Mouse (Mus musculus) intestine, embryonic 16.5 days (tissue): ENCODE data around the gene Eefsec. TPM values are rescaled to one million over a fixed set of nuclear protein-coding genes. Genes with fewer than 3 reads are reported as not detected.

Source experiments
- ATAC-seq: fragments of 200-750 bp; cut with Nextera tagmentation; 2 replicates; pipeline ENCODE4 v1.8.0; 2017; ENCODE audit warnings: moderate TSS enrichment, moderate library complexity
- H3K27ac ChIP-seq: fragments of 300-500 bp; sonication (generic); 2 replicates; pipeline ENCODE4 v1.5.1; 2014; ENCODE audit warnings: mild to moderate bottlenecking, low read length
- H3K27me3 ChIP-seq: fragments of 300-500 bp; sonication (generic); replicated peaks from 2 replicates; pipeline ENCODE4 v1.6.1; 2014; ENCODE audit warnings: low read length, control low read depth, mixed read lengths; ENCODE audit not compliant: control insufficient read depth, insufficient read depth
- H3K36me3 ChIP-seq: fragments of 300-500 bp; sonication (generic); 2 replicates; pipeline ENCODE4 v1.6.1; 2014; ENCODE audit warnings: low read length, control low read depth; ENCODE audit not compliant: control insufficient read depth, insufficient read depth
- H3K4me1 ChIP-seq: fragments of 300-500 bp; sonication (generic); 2 replicates; pipeline ENCODE4 v1.6.1; 2014; ENCODE audit warnings: low read length, control low read depth, mixed read lengths; ENCODE audit not compliant: control insufficient read depth, insufficient read depth
- H3K4me2 ChIP-seq: fragments of 300-500 bp; sonication (generic); 2 replicates; pipeline ENCODE4 v1.6.1; 2014; ENCODE audit warnings: low read depth, low read length, control low read depth
- H3K4me3 ChIP-seq: fragments of 300-500 bp; sonication (generic); 2 replicates; pipeline ENCODE4 v1.5.1; 2014; ENCODE audit warnings: mild to moderate bottlenecking, low read length
- H3K9ac ChIP-seq: fragments of 300-500 bp; sonication (generic); 2 replicates; pipeline ENCODE4 v1.6.1; 2014; ENCODE audit warnings: low read depth, low read length
- H3K9me3 ChIP-seq: fragments of 300-500 bp; sonication (generic); 2 replicates; pipeline ENCODE4 v1.6.1; 2016; ENCODE audit warnings: low read length, control low read depth; ENCODE audit not compliant: control insufficient read depth
- WGBS: fragments of 180-500 bp; shearing (Covaris S2); extraction: QIAGEN DNeasy Blood & Tissue Kit; methylation state at CpG from one replicate; pipeline ENCODE4 v1.1.7; 2014; 5-methylcytosine and 5-hydroxymethylcytosine counted together
- polyA plus RNA-seq: library from polyadenylated mRNA; unstranded; fragments of >200 nt; fragmentation: Nextera tagmentation; extraction: Ambion mirVana; gene quantifications from 2 replicates; pipeline ENCODE4 v1.2.1, GENCODE M21; 2015

Gene Eefsec
- polyA plus RNA-seq, 1 experiment from 2014 or later, result 34.4 TPM

- 0 out of 2 replicates have a peak, but pooled peaks cover 5% of the 10 kb centered on the region for H3K4me1 ChIP-seq
- ATAC-seq, result peak; percentile 92
Measured at GRCm38 (mm10) chr6:88358210-88358609, 88.1 kb downstream of the Eefsec start.

DNA sequence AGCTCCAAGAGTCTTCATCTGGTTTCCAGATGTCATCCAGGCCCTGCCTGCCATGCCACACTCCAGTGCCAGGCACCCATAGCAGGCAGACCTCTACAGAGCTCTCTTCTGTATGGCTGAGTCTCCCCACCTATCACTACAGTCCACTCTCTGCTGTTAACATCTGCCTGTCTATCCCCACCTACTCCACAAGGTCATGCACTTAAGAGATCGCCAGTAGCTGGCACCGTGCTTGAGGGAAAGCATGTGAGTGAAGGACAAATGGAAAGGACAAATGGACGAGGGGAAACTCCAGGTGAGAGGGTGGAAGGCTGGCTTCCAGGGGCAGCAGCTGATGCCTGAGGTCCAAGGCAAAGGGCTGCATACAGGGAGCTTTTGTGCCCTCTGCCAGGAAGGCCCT, 90.5 kb downstream of the Eefsec start:
- H3K36me3 ChIP-seq, result 0 out of 2 replicates have a peak, but pooled peaks cover 3% of the 10 kb centered on the region
- H3K4me2 ChIP-seq, result no peak overlapping the region
- H3K27ac ChIP-seq, result no peak overlapping the region
- no peak for ATAC-seq
- no peak overlapping the region for H3K9ac ChIP-seq
- 0 out of 2 replicates have a peak, but pooled peaks cover 5% of the 10 kb centered on the region for H3K4me1 ChIP-seq
- H3K27me3 ChIP-seq, result no peaks in the 10 kb centered on the region
- H3K9me3 ChIP-seq, result no peaks in the 10 kb centered on the region
- H3K4me3 ChIP-seq, result no peak overlapping the region
- 74% methylated on average over 3 of the region's 3 CpGs for WGBS

More at GRCm38 (mm10) chr6:88358210-88358609, 88.1 kb downstream of the Eefsec start:
- Histone ChIP-seq H3K4me3 (no peak overlapping the region), H3K36me3 (0 out of 2 replicates have a peak, but pooled peaks cover 3% of the 10 kb centered on the region), H3K27ac (no peak overlapping the region), H3K4me2 (no peak overlapping the region), H3K27me3 (no peaks in the 10 kb centered on the region), H3K9ac (no peak overlapping the region), H3K9me3 (no peaks in the 10 kb centered on the region)

GRCm38 (mm10) chr6:88352541-88352940, 93.8 kb downstream of the Eefsec start:
- H3K4me2 ChIP-seq, result no peak overlapping the region
- no peak overlapping the region for H3K9ac ChIP-seq
- H3K27ac ChIP-seq, result no peak overlapping the region
- no peak for ATAC-seq
- 60% methylated on average over 4 of the region's 4 CpGs for WGBS
- H3K4me1 ChIP-seq, result no peaks in the 10 kb centered on the region
- peaks cover 3% of the 10 kb centered on the region; the same call in 1 of the 2 replicates for H3K36me3 ChIP-seq
- H3K27me3 ChIP-seq, result no peaks in the 10 kb centered on the region
- H3K4me3 ChIP-seq, result no peak overlapping the region
- no peaks in the 10 kb centered on the region for H3K9me3 ChIP-seq

DNA sequence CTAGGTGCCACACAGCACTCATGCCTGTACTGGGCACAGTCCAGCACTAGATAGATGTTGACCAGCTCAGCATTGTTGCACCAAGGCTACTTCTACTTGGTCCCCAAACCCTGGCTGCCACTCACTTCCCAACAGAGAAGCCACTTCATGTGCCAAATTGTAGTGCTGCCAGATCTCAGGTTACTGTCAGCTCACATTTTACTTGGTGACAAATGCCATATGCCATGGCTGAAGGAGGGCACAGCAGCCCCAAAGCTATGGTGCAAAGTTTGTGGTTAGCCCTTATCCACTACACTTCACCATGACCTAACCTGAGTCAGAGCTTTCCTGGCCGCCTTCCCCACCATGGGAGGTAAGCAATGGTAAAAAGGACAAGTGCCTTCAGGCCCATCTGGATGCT, 99.6 kb downstream of the Eefsec start:
- no peak overlapping the region for H3K27ac ChIP-seq
- no peaks in the 10 kb centered on the region for H3K27me3 ChIP-seq
- H3K36me3 ChIP-seq, result no peaks in the 10 kb centered on the region; the same call in 1 of the 2 replicates
- 88% methylated on average over 1 of the region's 1 CpGs for WGBS
- H3K4me2 ChIP-seq, result no peak overlapping the region
- no peak overlapping the region for H3K9ac ChIP-seq
- no peak for ATAC-seq
- no peaks in the 10 kb centered on the region for H3K9me3 ChIP-seq
- peaks cover 19% of the 10 kb centered on the region for H3K4me1 ChIP-seq
- no peak overlapping the region for H3K4me3 ChIP-seq

DNA sequence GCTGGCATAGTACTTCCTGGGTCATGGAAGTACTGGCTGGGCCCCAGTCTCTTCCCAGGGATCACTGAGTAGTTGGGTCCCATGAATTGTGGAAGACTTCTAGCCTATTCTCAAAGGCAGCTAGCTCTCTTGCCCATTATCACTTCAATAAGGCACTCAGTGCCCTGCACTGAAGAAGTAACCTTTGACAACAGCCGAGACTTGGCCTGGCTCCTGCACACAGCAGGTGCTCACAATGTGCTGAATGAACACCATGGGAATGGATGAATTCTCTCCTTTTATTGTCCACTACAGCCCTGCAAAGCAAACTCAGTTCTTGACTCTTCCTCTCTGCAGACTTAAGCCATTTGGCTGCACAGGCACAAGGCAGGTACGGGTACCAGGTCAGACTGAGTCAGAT, 101.0 kb downstream of the Eefsec start:
- Histone ChIP-seq H3K36me3 (no peaks in the 10 kb centered on the region; the same call in 1 of the 2 replicates), H3K9me3 (no peaks in the 10 kb centered on the region), H3K27me3 (no peaks in the 10 kb centered on the region), H3K4me3 (no peak overlapping the region), H3K4me1 (peaks cover 19% of the 10 kb centered on the region), H3K9ac (no peak overlapping the region), H3K4me2 (no peak overlapping the region), H3K27ac (no peak overlapping the region)
- 86% methylated on average over 2 of the region's 2 CpGs for WGBS
- no peak for ATAC-seq

DNA sequence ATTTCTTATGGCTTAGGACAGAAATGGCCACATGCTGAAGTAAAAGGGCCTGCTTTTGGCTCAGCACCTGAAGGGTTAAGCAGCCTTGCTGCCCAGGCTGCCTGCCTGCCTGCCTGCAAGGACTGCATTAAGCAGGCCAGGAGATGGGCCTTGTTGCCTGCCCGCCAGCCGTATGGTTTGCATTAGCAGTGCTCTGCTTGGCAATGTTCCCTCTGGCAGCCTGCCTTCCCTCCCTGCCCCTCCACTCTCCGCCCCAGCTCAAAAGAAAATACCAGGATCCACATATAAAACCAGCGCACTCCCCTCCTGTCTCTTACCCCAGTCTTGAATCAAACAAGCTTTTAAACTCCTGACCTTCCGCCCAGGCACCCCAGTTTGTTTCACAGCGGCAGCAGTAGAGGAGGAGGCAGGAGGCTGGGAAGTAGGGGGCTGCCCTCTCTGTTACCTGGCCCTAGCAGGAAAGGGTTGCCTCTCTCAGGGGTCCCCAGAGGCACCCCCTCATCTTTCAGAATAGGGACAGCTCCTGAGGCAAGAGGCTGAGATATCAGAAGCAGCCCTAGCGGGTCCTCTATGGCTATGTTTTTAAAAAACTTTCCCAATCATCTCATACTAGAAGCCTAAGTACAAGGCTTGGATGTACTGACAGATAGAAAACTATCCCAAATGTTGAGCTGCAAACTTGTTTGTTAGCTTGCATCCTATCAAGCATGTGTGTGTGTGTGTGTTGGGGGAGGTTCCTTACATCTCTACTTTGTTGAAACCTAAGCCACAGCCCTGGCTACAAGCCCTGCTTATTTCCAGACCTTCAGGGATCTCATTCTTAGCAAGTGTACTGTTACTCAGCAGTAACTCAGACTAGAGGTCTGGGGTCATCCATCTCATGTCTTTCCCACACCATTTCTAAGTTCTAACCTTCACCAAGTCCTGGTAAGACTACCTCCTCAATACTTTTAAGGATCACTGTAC, 102.6 kb downstream of the Eefsec start:
- Histone ChIP-seq H3K4me3 (no peak overlapping the region), H3K9me3 (no peaks in the 10 kb centered on the region), H3K36me3 (no peaks in the 10 kb centered on the region), H3K27me3 (no peaks in the 10 kb centered on the region), H3K4me2 (0 out of 2 replicates have a peak overlapping the region, but pooled peaks have one; percentile 10), H3K9ac (no peak overlapping the region), H3K27ac (peak overlapping the region; percentile 79), H3K4me1 (peaks cover 19% of the 10 kb centered on the region)
- ATAC-seq, result peak; percentile 87
- WGBS, result 41% methylated on average over 7 of the region's 7 CpGs

- no peak overlapping the region for H3K4me2 ChIP-seq
- no peaks in the 10 kb centered on the region for H3K9me3 ChIP-seq
- H3K27me3 ChIP-seq, result no peaks in the 10 kb centered on the region
- WGBS, result 75% methylated on average over 3 of the region's 3 CpGs
- no peaks in the 10 kb centered on the region for H3K36me3 ChIP-seq
- peak; percentile 19; the same call in 1 of the 2 replicates for ATAC-seq
- H3K27ac ChIP-seq, result peak overlapping the region; percentile 55
- no peak overlapping the region for H3K4me3 ChIP-seq
- H3K4me1 ChIP-seq, result peaks cover 19% of the 10 kb centered on the region
- no peak overlapping the region for H3K9ac ChIP-seq
Measured at GRCm38 (mm10) chr6:88342965-88343364, 103.4 kb downstream of the Eefsec start.

DNA sequence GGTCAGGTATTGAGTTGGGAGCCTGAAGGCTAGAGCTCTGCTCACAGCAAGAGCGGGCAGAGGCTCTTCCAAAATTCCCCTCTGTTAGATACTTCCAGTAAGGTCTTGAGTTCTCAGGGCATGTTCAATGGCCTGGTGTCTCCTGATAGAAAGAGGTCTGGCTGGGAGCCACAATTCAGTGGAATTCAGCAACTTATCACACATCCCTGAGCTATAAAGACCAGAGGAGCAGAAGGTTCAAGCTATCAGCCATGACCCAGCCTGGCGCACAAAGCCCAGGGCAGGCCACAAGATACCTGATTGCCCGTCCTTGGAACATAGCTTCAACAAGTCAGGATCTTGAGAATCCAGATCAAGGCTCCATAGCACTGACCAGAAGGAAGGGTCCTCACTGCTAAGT, 105.2 kb downstream of the Eefsec start:
- ATAC-seq, result no peak
- WGBS, result 94% methylated on average over 3 of the region's 3 CpGs
- Histone ChIP-seq H3K4me2 (no peak overlapping the region), H3K9me3 (no peaks in the 10 kb centered on the region), H3K27ac (no peak overlapping the region), H3K36me3 (no peaks in the 10 kb centered on the region), H3K4me1 (peaks cover 19% of the 10 kb centered on the region), H3K4me3 (no peak overlapping the region), H3K9ac (no peak overlapping the region), H3K27me3 (no peaks in the 10 kb centered on the region)

DNA sequence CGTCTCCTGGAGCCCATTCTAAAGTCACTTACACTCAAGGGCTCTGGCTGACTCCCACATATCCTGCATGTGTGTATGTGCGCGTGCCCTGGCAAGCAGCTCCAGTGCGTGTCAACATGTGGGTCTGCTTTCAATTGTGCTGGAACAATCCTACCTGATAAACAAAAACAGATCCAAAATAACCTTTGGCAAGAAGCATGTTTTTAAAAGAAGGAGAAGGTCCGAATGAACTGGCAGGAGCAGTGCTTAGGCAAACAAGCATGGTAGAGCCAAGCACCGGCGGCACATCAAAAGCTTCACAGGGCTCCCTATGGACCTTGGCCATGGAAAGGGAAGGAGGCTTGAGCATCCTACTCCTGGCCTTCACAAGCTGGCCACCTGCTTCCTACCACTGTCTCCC, 105.6 kb downstream of the Eefsec start:
- H3K9me3 ChIP-seq, result no peaks in the 10 kb centered on the region
- ATAC-seq, result no peak
- WGBS, result 95% methylated on average over 7 of the region's 7 CpGs

More for the DNA sequence above, 105.6 kb downstream of the Eefsec start:
- Histone ChIP-seq H3K4me1 (peaks cover 19% of the 10 kb centered on the region), H3K36me3 (no peaks in the 10 kb centered on the region), H3K4me3 (no peak overlapping the region), H3K27me3 (no peaks in the 10 kb centered on the region), H3K9ac (no peak overlapping the region), H3K4me2 (no peak overlapping the region), H3K27ac (no peak overlapping the region)
